9 mouse cellular contexts compared by ENCODE assay signal in genomic region chr10:81230438-81231332, GRCm38 (mm10). TPM values are rescaled to one million over a fixed set of nuclear protein-coding genes. Genes with fewer than 3 reads are reported as not detected.
A peak's percentile ranks its signal among the peaks of the same experiment; 100 is the strongest.
DNase-seq lines count a peak whose midpoint lies in the region; ATAC-seq lines count a peak whose summit lies in the region.
"Had no signal": no experiment of that assay in that cellular context is flagged by ENCODE, and none has a peak within 500 bp of the region (broad histone marks: within the 10 kb centered on the region; RNA-seq: fewer than 3 reads in every experiment).

Atcay (minus strand) TSS chr10:81230833.

- no peaks in the 10 kb centered on the region for H3K27me3 ChIP-seq in forebrain, embryonic 14.5 days (replicated peaks; ENCODE audit: control insufficient read depth, insufficient read depth, low read length)
- H3K27me3 ChIP-seq in midbrain, embryonic 11.5 days (ENCODE audit: control insufficient read depth, insufficient read depth, low read length), result no peaks in the 10 kb centered on the region; the same call in 1 of the 2 replicates
- H3K27me3 ChIP-seq in stomach, embryonic 16.5 days (ENCODE audit: control insufficient read depth, insufficient read depth, low read length), result peaks cover 22% of the 10 kb centered on the region

- H3K9ac ChIP-seq in forebrain, embryonic 14.5 days (ENCODE audit: low read length), result peak within 1 kb of the TSS; percentile 91
- peak within 1 kb of the TSS; percentile 76 for H3K9ac ChIP-seq in midbrain, embryonic 11.5 days (ENCODE audit: low read length)
- peak within 1 kb of the TSS; percentile 14; the same call in 1 of the 2 replicates for H3K9ac ChIP-seq in stomach, embryonic 16.5 days (ENCODE audit: low read length)

- H3K27ac ChIP-seq in forebrain, embryonic 14.5 days (ENCODE audit: low read depth, low read length), result peak within 1 kb of the TSS; percentile 92
- H3K27ac ChIP-seq in midbrain, embryonic 11.5 days (ENCODE audit: low read depth, low read length), result 0 out of 2 replicates have a peak within 1 kb of the TSS, but pooled peaks have one; percentile 46
- no peak within 1 kb of the TSS for H3K27ac ChIP-seq in stomach, embryonic 16.5 days (ENCODE audit: low read length)

- WGBS in forebrain, embryonic 14.5 days, result 4% methylated on average over 27 of the region's 27 CpGs
- WGBS in midbrain, embryonic 11.5 days, result 5% methylated on average over 27 of the region's 27 CpGs
- WGBS in stomach, embryonic 16.5 days, result 15% methylated on average over 27 of the region's 27 CpGs

- H3K9me3 ChIP-seq in forebrain, embryonic 14.5 days (replicated peaks; ENCODE audit: control insufficient read depth, low read length), result no peaks in the 10 kb centered on the region
- no peaks in the 10 kb centered on the region for H3K9me3 ChIP-seq in midbrain, embryonic 11.5 days (ENCODE audit: control insufficient read depth, low read length)
- H3K9me3 ChIP-seq in stomach, embryonic 16.5 days (replicated peaks; ENCODE audit: control insufficient read depth, low read length), result no peaks in the 10 kb centered on the region

- DNase-seq in layer of hippocampus, adult 11-12 months (ENCODE audit: low spot score), result peak; percentile 83
- no peak for DNase-seq in layer of hippocampus, adult 9-10 months (ENCODE audit: low spot score)
- peak; percentile 84 for DNase-seq in brain, embryonic 18.5 days (ENCODE audit: low read depth, low spot score)
- DNase-seq in forebrain, embryonic 14.5 days (ENCODE audit: low spot score), result peak; percentile 95
- peak; percentile 57 to 61 for DNase-seq in kidney, postnatal 4 days
- peak; percentile 94 for DNase-seq in midbrain, embryonic 11.5 days (ENCODE audit: low spot score, missing footprints)
- no peak for DNase-seq in adrenal gland, postnatal 25 days

- H3K4me2 ChIP-seq in forebrain, embryonic 14.5 days (ENCODE audit: low read length), result peak within 1 kb of the TSS; percentile 76
- H3K4me2 ChIP-seq in midbrain, embryonic 11.5 days, result peak within 1 kb of the TSS; percentile 73
- peak within 1 kb of the TSS; percentile 14; the same call in 1 of the 2 replicates for H3K4me2 ChIP-seq in stomach, embryonic 16.5 days (ENCODE audit: low read depth, low read length)

- peaks cover 17% of the 10 kb centered on the region; the same call in 1 of the 2 replicates for H3K4me1 ChIP-seq in forebrain, embryonic 14.5 days (ENCODE audit: control insufficient read depth, insufficient read depth, low read length)
- peaks cover 12% of the 10 kb centered on the region for H3K4me1 ChIP-seq in midbrain, embryonic 11.5 days (ENCODE audit: control insufficient read depth, insufficient read depth, low read length)
- 0 out of 2 replicates have a peak, but pooled peaks cover 7% of the 10 kb centered on the region for H3K4me1 ChIP-seq in stomach, embryonic 16.5 days (ENCODE audit: control insufficient read depth, insufficient read depth, low read length)

- H3K4me3 ChIP-seq in forebrain, embryonic 14.5 days (ENCODE audit: low read depth, low read length), result peak within 1 kb of the TSS; percentile 64
- peak within 1 kb of the TSS; percentile 51 for H3K4me3 ChIP-seq in midbrain, embryonic 11.5 days (ENCODE audit: low read depth, low read length)
- peak within 1 kb of the TSS; percentile 18 for H3K4me3 ChIP-seq in stomach, embryonic 16.5 days (replicated peaks; ENCODE audit: low read length)

- peak; percentile 92 for ATAC-seq in forebrain, embryonic 14.5 days
- ATAC-seq in midbrain, embryonic 11.5 days (ENCODE audit: low FRiP score), result peak; percentile 88
- no peak for ATAC-seq in stomach, embryonic 16.5 days (ENCODE audit: insufficient read depth, low FRiP score)

- H3K36me3 ChIP-seq in forebrain, embryonic 14.5 days (ENCODE audit: control insufficient read depth, insufficient read depth, low read length), result peaks cover 3% of the 10 kb centered on the region; the same call in 1 of the 2 replicates
- H3K36me3 ChIP-seq in midbrain, embryonic 11.5 days (ENCODE audit: control insufficient read depth, insufficient read depth, low read length), result no peaks in the 10 kb centered on the region
- no peaks in the 10 kb centered on the region for H3K36me3 ChIP-seq in stomach, embryonic 16.5 days (ENCODE audit: control insufficient read depth, insufficient read depth, low read length)

RNA-seq across cellular contexts. Expression of gene Atcay, which starts in this region (rescaled TPM):
- polyA plus RNA-seq in forebrain, embryonic 14.5 days (2014; fragmentation: Nextera tagmentation; extraction: Ambion mirVana), result 56.6 and 78.4 TPM in 2 replicates
- 21.2 and 22.2 TPM in 2 replicates for polyA plus RNA-seq in midbrain, embryonic 11.5 days (2014; fragmentation: Nextera tagmentation; extraction: Ambion mirVana)
- 1.5 TPM in 2 replicates for polyA plus RNA-seq in stomach, embryonic 16.5 days (2015; fragmentation: Nextera tagmentation; extraction: Ambion mirVana)
- 1.0 and 2.8 TPM in 2 replicates for total RNA-seq in adrenal gland, postnatal 25 days (2021)
- total RNA-seq: neutrophil, adult 5-6 weeks had no signal

Comparison
In these comparisons a context has a peak if more than half of its experiments do, and no peak if none do; other contexts are left out.
1. DNase-seq: peak in layer of hippocampus, adult 11-12 months (single experiment), brain, embryonic 18.5 days (single experiment), forebrain, embryonic 14.5 days (single experiment), kidney, postnatal 4 days (2 of 2) and midbrain, embryonic 11.5 days (single experiment); none in layer of hippocampus, adult 9-10 months (single experiment) and adrenal gland, postnatal 25 days (single experiment).
2. H3K4me2 ChIP-seq: peak in every context shown above with its lines; median percentile 76 in forebrain, embryonic 14.5 days; 73 in midbrain, embryonic 11.5 days; 14 in stomach, embryonic 16.5 days.
3. H3K9ac ChIP-seq: peak in every context shown above with its lines; median percentile 91 in forebrain, embryonic 14.5 days; 76 in midbrain, embryonic 11.5 days; 14 in stomach, embryonic 16.5 days.
4. Peak in every context shown above with its lines, with median percentiles within 50 percentile points of each other: H3K4me3 ChIP-seq.